Mouse (Mus musculus) embryo, embryonic 9.5 days (tissue): ENCODE results near the gene Stk17b.
"Not testable (repeated sequence)": the region's sequence is repeated elsewhere in the genome, so short reads cannot be mapped to it uniquely, and the experiment has no call there.

ENCODE experiments used
- DNase-seq: peaks from one replicate; pipeline ENCODE4 v3.0.0-alpha.2; 2017; ENCODE audit errors: extremely low spot score

Stk17b gene

GRCm38 (mm10) chr1:53782956-53783355, 2.1 kb downstream of the Stk17b start:
- no peak for DNase-seq

- no peak for DNase-seq
Observed at GRCm38 (mm10) chr1:53782079-53782478, 2.9 kb downstream of the Stk17b start.

- DNase-seq = no peak
Observed at GRCm38 (mm10) chr1:53781311-53781710, 3.7 kb downstream of the Stk17b start.

GRCm38 (mm10) chr1:53776176-53776905, 8.7 kb downstream of the Stk17b start:
- no peak for DNase-seq

GRCm38 (mm10) chr1:53775545-53775944, 9.5 kb downstream of the Stk17b start:
- no peak for DNase-seq

- DNase-seq = no peak
Observed at GRCm38 (mm10) chr1:53775036-53775435, 10.0 kb downstream of the Stk17b start.

GRCm38 (mm10) chr1:53774571-53774970, 10.5 kb downstream of the Stk17b start:
- DNase-seq = no peak

GRCm38 (mm10) chr1:53773994-53774393, 11.0 kb downstream of the Stk17b start:
- no peak for DNase-seq

GRCm38 (mm10) chr1:53772967-53773366, 12.1 kb downstream of the Stk17b start:
- no peak for DNase-seq

- no peak for DNase-seq
Observed at GRCm38 (mm10) chr1:53771476-53771875, 13.5 kb downstream of the Stk17b start.

- DNase-seq = no peak
Observed at GRCm38 (mm10) chr1:53766112-53766511, 18.9 kb downstream of the Stk17b start.

GRCm38 (mm10) chr1:53757316-53757715, 27.7 kb downstream of the Stk17b start:
- no peak for DNase-seq

GRCm38 (mm10) chr1:53753501-53753900, 31.5 kb downstream of the Stk17b start:
- DNase-seq = not testable (repeated sequence)

- DNase-seq = no peak
Observed at GRCm38 (mm10) chr1:53751144-53751543, 33.9 kb downstream of the Stk17b start.

GRCm38 (mm10) chr1:53750697-53751096, 34.3 kb downstream of the Stk17b start:
- not testable (repeated sequence) for DNase-seq

GRCm38 (mm10) chr1:53749881-53750385, 35.1 kb downstream of the Stk17b start:
- not testable (repeated sequence) for DNase-seq

- DNase-seq = no peak
Observed at GRCm38 (mm10) chr1:53748571-53748970, 36.5 kb downstream of the Stk17b start.

GRCm38 (mm10) chr1:53746001-53746400, 39.0 kb downstream of the Stk17b start:
- DNase-seq = no peak

GRCm38 (mm10) chr1:53741742-53742458, 43.1 kb downstream of the Stk17b start:
- DNase-seq = no peak

- DNase-seq = no peak
Observed at GRCm38 (mm10) chr1:53740777-53741336, 44.2 kb downstream of the Stk17b start.

- not testable (repeated sequence) for DNase-seq
Observed at GRCm38 (mm10) chr1:53740077-53740776, 44.8 kb downstream of the Stk17b start.

GRCm38 (mm10) chr1:53736583-53736982, 48.4 kb downstream of the Stk17b start:
- DNase-seq = no peak
